Mouse (Mus musculus) C2C12 (cell line): Measurements from ENCODE around the gene Ttll6.

Experiments used
- CEBPB ChIP-seq: IDR thresholded peaks from one replicate; pipeline ENCODE4 v1.6.1; 2011; ENCODE audit warnings: low read depth, mild to moderate bottlenecking, control low read depth, moderate library complexity
- CTCF ChIP-seq: IDR thresholded peaks from one replicate; pipeline ENCODE4 v1.5.1; 2011; ENCODE audit not compliant: control insufficient read depth, insufficient read depth, insufficient read length
- FOSL1 ChIP-seq: IDR thresholded peaks from one replicate; pipeline ENCODE4 v1.8.0; 2011; ENCODE audit warnings: mild to moderate bottlenecking, low read length; ENCODE audit not compliant: poor library complexity, insufficient read depth, severe bottlenecking
- MAX ChIP-seq: IDR thresholded peaks from one replicate; pipeline ENCODE4 v1.6.1; 2011; ENCODE audit warnings: mild to moderate bottlenecking, control low read depth
- MYOD1 ChIP-seq: IDR thresholded peaks from one replicate; pipeline ENCODE4 v1.6.1; 2011; ENCODE audit warnings: low read depth; ENCODE audit not compliant: control insufficient read depth, insufficient read length
- MYOG ChIP-seq: IDR thresholded peaks from one replicate; pipeline ENCODE4 v1.6.1; 2011; ENCODE audit not compliant: control insufficient read depth, insufficient read length; ENCODE audit errors: extremely low read depth
- USF1 ChIP-seq: IDR thresholded peaks from one replicate; pipeline ENCODE4 v1.6.1; 2011; ENCODE audit warnings: low read depth, mild to moderate bottlenecking, control low read depth, moderate library complexity

DNA sequence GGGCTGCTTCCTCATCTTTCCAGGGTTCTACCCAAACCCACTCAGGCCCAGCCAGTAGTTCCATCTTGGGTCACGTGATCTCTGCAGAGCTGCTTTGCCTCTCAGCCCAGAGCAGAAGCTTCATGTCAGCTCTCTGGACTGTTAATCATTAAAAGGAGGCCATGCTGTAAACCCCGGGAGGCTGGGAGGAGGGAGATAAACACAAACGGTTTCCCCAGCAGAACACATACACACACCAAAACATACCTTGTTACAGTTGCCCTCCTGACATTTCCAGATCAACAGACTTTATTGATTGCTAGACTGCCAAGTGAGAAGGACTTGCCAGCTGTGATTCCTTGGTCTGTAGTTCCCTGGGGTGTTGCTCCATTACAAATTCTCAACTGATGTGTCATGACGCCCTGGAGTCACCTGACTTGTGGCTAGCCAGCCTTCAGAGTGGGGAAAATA, 7.2 kb downstream of the Ttll6 start:
- TF ChIP-seq CTCF (no peak), USF1 (peak; percentile 89), MAX (no peak), MYOD1 (peak; percentile 73), MYOG (no peak), FOSL1 (no peak), CEBPB (peak; percentile 89)
